Mouse (Mus musculus) embryo, embryonic 11.5 days (tissue): ENCODE measurements around the gene Adcy4.

Experiments
- DNase-seq: peaks from one replicate; pipeline ENCODE4 v3.0.0-alpha.2; 2012; ENCODE audit warnings: low read depth, low spot score

Adcy4 gene

GRCm38 (mm10) chr14:55720666-55721065 lies 63.2 kb downstream of the Adcy4 start:
- DNase-seq = no peak

GRCm38 (mm10) chr14:55719737-55720136 lies 64.2 kb downstream of the Adcy4 start:
- DNase-seq = no peak
